9 mouse cellular contexts compared by ENCODE assay signal in the genomic region with DNA sequence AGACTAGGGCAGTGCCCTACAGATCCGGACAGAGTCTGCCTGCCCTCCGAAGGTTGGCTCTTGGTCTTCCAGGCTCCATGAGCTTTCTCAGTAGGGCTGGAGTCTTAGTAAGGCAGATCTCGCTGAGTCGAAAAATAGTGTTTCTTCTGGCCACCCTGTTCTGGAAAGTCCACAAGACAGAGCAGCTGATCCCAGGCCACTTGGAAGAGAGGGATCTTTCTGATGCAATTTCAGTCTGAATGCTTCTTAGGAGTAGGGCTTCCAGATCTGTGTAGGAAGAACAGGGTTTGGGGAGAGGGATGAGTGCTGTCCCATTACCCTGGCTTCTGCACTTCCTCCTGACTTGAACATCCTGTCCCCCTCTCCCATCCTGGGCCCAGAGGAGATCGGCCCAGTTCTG. TPM values are rescaled to one million over a fixed set of nuclear protein-coding genes. Genes with fewer than 3 reads are reported as not detected.
DNase-seq lines count a peak whose midpoint lies in the region; ATAC-seq and TF ChIP-seq lines count a peak whose summit lies in the region.
"Had no signal": no experiment of that assay in that cellular context is flagged by ENCODE, and none has a peak within 500 bp of the region (broad histone marks: within the 10 kb centered on the region; RNA-seq: fewer than 3 reads in every experiment).

A gene (minus strand): TSS at position 67 of the 400 bp plus-strand sequence.

- TF ChIP-seq POLR2A in kidney, adult 2 months (IDR thresholded peaks at IDR 0.05; ENCODE audit: low read depth, low read length), result no peak

- no peak for TF ChIP-seq CTCF in kidney, adult 2 months (conservative IDR thresholded peaks at IDR 0.05; ENCODE audit: insufficient read depth, insufficient read length, low read depth, low read length)

- WGBS in kidney, adult 2 months, result 62% methylated on average over 5 of the region's 5 CpGs
- 77% methylated on average over 5 of the region's 5 CpGs for WGBS in embryonic facial prominence, embryonic 10.5 days
- WGBS in hindbrain, embryonic 14.5 days, result 85% methylated on average over 5 of the region's 5 CpGs
- 82% methylated on average over 5 of the region's 5 CpGs for WGBS in midbrain, embryonic 14.5 days

- no peaks in the 10 kb centered on the region for H3K4me1 ChIP-seq in kidney, adult 2 months (ENCODE audit: control insufficient read depth, insufficient read depth, low read length)
- H3K4me1 ChIP-seq in embryonic facial prominence, embryonic 10.5 days, result peaks cover 42% of the 10 kb centered on the region
- peaks cover 29% of the 10 kb centered on the region for H3K4me1 ChIP-seq in hindbrain, embryonic 14.5 days (replicated peaks; ENCODE audit: control insufficient read depth, insufficient read depth, low read length)
- peaks cover 35% of the 10 kb centered on the region for H3K4me1 ChIP-seq in midbrain, embryonic 14.5 days (ENCODE audit: control insufficient read depth, insufficient read depth, low read length)

- no peak for ATAC-seq in hindbrain, embryonic 14.5 days (ENCODE audit: low FRiP score)
- no peak for ATAC-seq in midbrain, embryonic 14.5 days (ENCODE audit: low FRiP score, low TSS enrichment)
- ATAC-seq: Patski had no signal

- intact Hi-C loops in left cerebral cortex, postnatal 36 days (cut with DNase I), result no loop called here

- no peak within 1 kb of the TSS for H3K27ac ChIP-seq in kidney, adult 2 months (ENCODE audit: insufficient read depth, low read depth, low read length)
- H3K27ac ChIP-seq in embryonic facial prominence, embryonic 10.5 days (replicated peaks), result no peak within 1 kb of the TSS
- H3K27ac ChIP-seq in hindbrain, embryonic 14.5 days, result peak within 1 kb of the TSS; percentile 94
- peak within 1 kb of the TSS; percentile 91; the same call in 1 of the 2 replicates for H3K27ac ChIP-seq in midbrain, embryonic 14.5 days (replicated peaks; ENCODE audit: low read depth, low read length)

- peak within 1 kb of the TSS; percentile 72 for H3K9ac ChIP-seq in hindbrain, embryonic 14.5 days
- peak within 1 kb of the TSS; percentile 66; the same call in 1 of the 2 replicates for H3K9ac ChIP-seq in midbrain, embryonic 14.5 days (replicated peaks; ENCODE audit: low read length)

- H3K4me3 ChIP-seq in kidney, adult 2 months (ENCODE audit: insufficient read depth, low read depth, low read length), result peak within 1 kb of the TSS; percentile 50
- peak within 1 kb of the TSS; percentile 62 for H3K4me3 ChIP-seq in embryonic facial prominence, embryonic 10.5 days
- peak within 1 kb of the TSS; percentile 50 for H3K4me3 ChIP-seq in hindbrain, embryonic 14.5 days (replicated peaks; ENCODE audit: low read length)
- peak within 1 kb of the TSS; percentile 49 for H3K4me3 ChIP-seq in midbrain, embryonic 14.5 days (replicated peaks; ENCODE audit: low read depth, low read length)

- H3K27me3 ChIP-seq in kidney, adult 2 months (replicated peaks; ENCODE audit: control insufficient read depth, insufficient read depth, low read length), result no peaks in the 10 kb centered on the region; the same call in 1 of the 2 replicates
- peaks cover 90% of the 10 kb centered on the region for H3K27me3 ChIP-seq in embryonic facial prominence, embryonic 10.5 days (replicated peaks; ENCODE audit: low read depth, poor library complexity, severe bottlenecking)
- H3K27me3 ChIP-seq in hindbrain, embryonic 14.5 days (ENCODE audit: control insufficient read depth, insufficient read depth, low read length), result peaks cover 10% of the 10 kb centered on the region; the same call in 1 of the 2 replicates
- H3K27me3 ChIP-seq in midbrain, embryonic 14.5 days (ENCODE audit: control insufficient read depth, insufficient read depth, low read length), result peaks cover 8% of the 10 kb centered on the region; the same call in 1 of the 2 replicates

- H3K4me2 ChIP-seq in hindbrain, embryonic 14.5 days (replicated peaks), result peak within 1 kb of the TSS; percentile 76
- H3K4me2 ChIP-seq in midbrain, embryonic 14.5 days (ENCODE audit: low read length), result peak within 1 kb of the TSS; percentile 85

- no peaks in the 10 kb centered on the region for H3K36me3 ChIP-seq in kidney, adult 2 months (ENCODE audit: control insufficient read depth, insufficient read depth, low read length)
- H3K36me3 ChIP-seq in embryonic facial prominence, embryonic 10.5 days (replicated peaks), result no peaks in the 10 kb centered on the region
- H3K36me3 ChIP-seq in hindbrain, embryonic 14.5 days (replicated peaks; ENCODE audit: control insufficient read depth, insufficient read depth), result peaks cover 14% of the 10 kb centered on the region
- H3K36me3 ChIP-seq in midbrain, embryonic 14.5 days (ENCODE audit: control insufficient read depth, insufficient read depth, low read length), result peaks cover 15% of the 10 kb centered on the region

- no peaks in the 10 kb centered on the region for H3K9me3 ChIP-seq in embryonic facial prominence, embryonic 10.5 days
- H3K9me3 ChIP-seq in hindbrain, embryonic 14.5 days (ENCODE audit: control insufficient read depth, low read length), result no peaks in the 10 kb centered on the region
- H3K9me3 ChIP-seq in midbrain, embryonic 14.5 days (ENCODE audit: control insufficient read depth, low read length), result no peaks in the 10 kb centered on the region

- DNase-seq in kidney, adult 2 months, result no peak
- no peak for DNase-seq in kidney, adult 9 months
- no peak for DNase-seq in embryonic facial prominence, embryonic 10.5 days (ENCODE audit: low spot score)
- no peak for DNase-seq in hindbrain, embryonic 14.5 days (ENCODE audit: low spot score)
- DNase-seq in midbrain, embryonic 14.5 days, result no peak
- DNase-seq in adipocyte (ENCODE audit: low spot score), result no peak
- DNase-seq in ovary, postnatal 36 days (ENCODE audit: low spot score), result no peak
- no peak for DNase-seq in left cerebral cortex, postnatal 36 days (ENCODE audit: low spot score in 2 of 2)

RNA-seq across cellular contexts. Expression of the gene that starts here (rescaled TPM):
- 0.74 and 0.99 TPM in 2 replicates for polyA plus RNA-seq in kidney, adult 2 months (2012; rRNA removed)
- 0.27 and 0.65 TPM in 2 replicates for polyA plus RNA-seq in embryonic facial prominence, embryonic 10.5 days (2016; fragmentation: Nextera tagmentation; extraction: Ambion mirVana)
- polyA plus RNA-seq in hindbrain, embryonic 14.5 days (2014; fragmentation: Nextera tagmentation; extraction: Ambion mirVana), result 2.5 and 2.9 TPM in 2 replicates
- 2.4 and 2.8 TPM in 2 replicates for polyA plus RNA-seq in midbrain, embryonic 14.5 days (2014; fragmentation: Nextera tagmentation; extraction: Ambion mirVana)
- total RNA-seq in left cerebral cortex, postnatal 36 days (2021), result 1 to 10 TPM; 3.3 to 5.8 TPM

Comparison
In these comparisons a context has a peak if more than half of its experiments do, and no peak if none do; other contexts are left out.
1. H3K27ac ChIP-seq: peak in hindbrain, embryonic 14.5 days (single experiment) and midbrain, embryonic 14.5 days (single experiment); none in kidney, adult 2 months (single experiment) and embryonic facial prominence, embryonic 10.5 days (single experiment).
2. Peak in every context shown above with its lines, with median percentiles within 50 percentile points of each other: H3K4me3 ChIP-seq.